Mouse (Mus musculus) erythroblast, embryonic 14.5 days (primary cell): ENCODE results near the gene Tdrd1. TPM values are rescaled to one million over a fixed set of nuclear protein-coding genes. Genes with fewer than 3 reads are reported as not detected.
"Not testable (repeated sequence)": the region's sequence is repeated elsewhere in the genome, so short reads cannot be mapped to it uniquely, and the experiment has no call there.

Experiments used
- H3K27me3 ChIP-seq: 2 replicates; pipeline ENCODE4 v1.6.1; 2012; ENCODE audit warnings: inconsistent platforms; ENCODE audit not compliant: control insufficient read depth
- H3K36me3 ChIP-seq: 2 replicates; pipeline ENCODE4 v1.6.1; 2012; ENCODE audit warnings: mild to moderate bottlenecking, inconsistent platforms; ENCODE audit not compliant: control insufficient read depth
- H3K4me1 ChIP-seq: 2 replicates; pipeline ENCODE4 v1.6.1; 2012; ENCODE audit warnings: inconsistent platforms; ENCODE audit not compliant: control insufficient read depth
- H3K4me3 ChIP-seq: replicated peaks from 2 replicates; pipeline ENCODE3; 2012; ENCODE audit warnings: moderate library complexity, mild to moderate bottlenecking, inconsistent platforms
- H3K9me3 ChIP-seq: 2 replicates; pipeline ENCODE4 v1.6.1; 2012; ENCODE audit warnings: low read length, inconsistent platforms, mixed read lengths; ENCODE audit not compliant: control insufficient read depth
- GATA1 ChIP-seq: IDR thresholded peaks from 2 replicates; pipeline ENCODE4 v1.6.1; 2012; ENCODE audit warnings: low read length, inconsistent platforms, mixed read lengths
- TAL1 ChIP-seq: IDR thresholded peaks from 3 replicates; pipeline ENCODE4 v1.6.1; 2012; ENCODE audit warnings: low read length, inconsistent platforms, mixed read lengths
- polyA plus RNA-seq: library from polyadenylated mRNA; stranded (reverse); fragments of >175 nt; gene quantifications from 2 replicates; pipeline ENCODE4 v1.2.3, GENCODE M21; 2012

Gene Tdrd1
- not detected in 2 replicates for polyA plus RNA-seq

- no peak for TF ChIP-seq GATA1
- no peak for TF ChIP-seq TAL1
- Histone ChIP-seq H3K9me3 (0 out of 2 replicates have a peak, but pooled peaks cover 2% of the 10 kb centered on the region), H3K27me3 (peaks cover 42% of the 10 kb centered on the region), H3K4me3 (no peak within 1 kb of the TSS), H3K36me3 (no peaks in the 10 kb centered on the region), H3K4me1 (peaks cover 12% of the 10 kb centered on the region)
Observed at GRCm38 (mm10) chr19:56826047-56826631, at the start of gene Tdrd1. Gene Tdrd1 (plus strand): TSS chr19:56826209.

DNA sequence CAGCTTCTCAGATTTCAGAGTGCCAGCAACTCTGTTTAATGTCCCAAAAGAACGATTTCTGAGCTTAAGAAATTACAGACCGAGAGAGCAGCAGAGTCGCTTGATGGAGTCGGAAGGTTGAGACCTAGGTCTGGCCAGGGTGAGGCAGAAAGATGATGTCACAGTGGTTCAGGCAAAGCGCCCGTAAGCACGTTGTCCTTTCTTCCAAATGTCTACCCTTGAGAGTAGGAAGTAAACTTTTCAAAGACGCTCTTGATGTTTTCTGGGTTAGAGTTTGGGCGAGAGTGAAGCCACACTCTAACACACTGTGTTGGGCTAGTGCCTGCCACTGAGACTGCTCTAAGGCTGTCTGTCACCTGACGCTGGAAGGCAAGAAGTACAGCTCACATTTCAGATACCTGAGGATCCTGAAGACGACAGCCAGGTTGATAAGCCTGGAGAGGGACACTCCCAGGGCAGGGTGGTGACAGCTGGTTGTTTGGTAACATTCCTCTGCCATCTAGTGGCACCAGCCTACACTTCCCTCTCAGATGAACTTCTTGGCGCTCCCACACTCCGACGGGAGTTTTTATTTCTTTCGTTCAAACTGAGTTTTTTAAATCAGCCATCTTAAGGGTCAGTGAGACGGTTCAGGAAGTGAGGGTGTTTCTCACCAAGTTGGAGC, 49.2 kb upstream of the Tdrd1 start:
- H3K4me1 ChIP-seq, result 0 out of 2 replicates have a peak, but pooled peaks cover 2% of the 10 kb centered on the region
- peaks cover 36% of the 10 kb centered on the region for H3K27me3 ChIP-seq
- TF ChIP-seq GATA1 (no peak), TAL1 (no peak)
- H3K4me3 ChIP-seq, result no peak overlapping the region
- H3K9me3 ChIP-seq, result no peaks in the 10 kb centered on the region
- H3K36me3 ChIP-seq, result no peaks in the 10 kb centered on the region

- H3K9me3 ChIP-seq, H3K4me3 ChIP-seq, H3K4me1 ChIP-seq, H3K36me3 ChIP-seq: not testable (repeated sequence)
- H3K27me3 ChIP-seq, result peaks cover 36% of the 10 kb centered on the region
Observed at GRCm38 (mm10) chr19:56778532-56778931, 47.5 kb upstream of the Tdrd1 start.

- no peaks in the 10 kb centered on the region for H3K4me1 ChIP-seq
- no peaks in the 10 kb centered on the region for H3K27me3 ChIP-seq
- H3K9me3 ChIP-seq, result no peaks in the 10 kb centered on the region
- H3K36me3 ChIP-seq, result peaks cover 50% of the 10 kb centered on the region
- no peak for TF ChIP-seq TAL1
- H3K4me3 ChIP-seq, result no peak overlapping the region
Observed at GRCm38 (mm10) chr19:56787911-56788310, 38.1 kb upstream of the Tdrd1 start.

- no peaks in the 10 kb centered on the region for H3K9me3 ChIP-seq
- no peaks in the 10 kb centered on the region for H3K27me3 ChIP-seq
- peaks cover 59% of the 10 kb centered on the region for H3K36me3 ChIP-seq
- no peak overlapping the region for H3K4me3 ChIP-seq
- no peak for TF ChIP-seq TAL1
- no peak for TF ChIP-seq GATA1
- no peaks in the 10 kb centered on the region for H3K4me1 ChIP-seq
Observed at GRCm38 (mm10) chr19:56788952-56789351, 37.1 kb upstream of the Tdrd1 start.

- no peaks in the 10 kb centered on the region for H3K9me3 ChIP-seq
- no peaks in the 10 kb centered on the region for H3K27me3 ChIP-seq
- TF ChIP-seq GATA1 (no peak), TAL1 (no peak)
- peaks cover 95% of the 10 kb centered on the region for H3K36me3 ChIP-seq
- H3K4me3 ChIP-seq, result no peak overlapping the region
- peaks cover 27% of the 10 kb centered on the region for H3K4me1 ChIP-seq
Observed at GRCm38 (mm10) chr19:56797376-56797775, 28.6 kb upstream of the Tdrd1 start.

GRCm38 (mm10) chr19:56800226-56800625, 25.8 kb upstream of the Tdrd1 start:
- H3K4me3 ChIP-seq, result no peak overlapping the region
- TF ChIP-seq GATA1, result no peak
- TF ChIP-seq TAL1, result no peak

GRCm38 (mm10) chr19:56800930-56801655, 24.9 kb upstream of the Tdrd1 start:
- Histone ChIP-seq H3K9me3 (no peaks in the 10 kb centered on the region), H3K4me3 (no peak overlapping the region), H3K36me3 (peaks cover 94% of the 10 kb centered on the region), H3K4me1 (peaks cover 39% of the 10 kb centered on the region), H3K27me3 (no peaks in the 10 kb centered on the region)
- TF ChIP-seq GATA1, result no peak
- TF ChIP-seq TAL1, result no peak

More at GRCm38 (mm10) chr19:56800226-56800625, 25.8 kb upstream of the Tdrd1 start:
- H3K4me1 ChIP-seq, result peaks cover 39% of the 10 kb centered on the region
- no peaks in the 10 kb centered on the region for H3K27me3 ChIP-seq
- no peaks in the 10 kb centered on the region for H3K9me3 ChIP-seq
- peaks cover 95% of the 10 kb centered on the region for H3K36me3 ChIP-seq

GRCm38 (mm10) chr19:56801656-56802351, 24.2 kb upstream of the Tdrd1 start:
- no peak overlapping the region for H3K4me3 ChIP-seq
- TF ChIP-seq TAL1, result peak; percentile 46; the same call in 2 of the 3 replicates
- peak; percentile 51 for TF ChIP-seq GATA1
- no peaks in the 10 kb centered on the region for H3K27me3 ChIP-seq
- H3K9me3 ChIP-seq, result no peaks in the 10 kb centered on the region
- peaks cover 90% of the 10 kb centered on the region for H3K36me3 ChIP-seq
- H3K4me1 ChIP-seq, result peaks cover 39% of the 10 kb centered on the region
